ENCODE assay signal across 8 mouse cellular contexts in the genomic region with DNA sequence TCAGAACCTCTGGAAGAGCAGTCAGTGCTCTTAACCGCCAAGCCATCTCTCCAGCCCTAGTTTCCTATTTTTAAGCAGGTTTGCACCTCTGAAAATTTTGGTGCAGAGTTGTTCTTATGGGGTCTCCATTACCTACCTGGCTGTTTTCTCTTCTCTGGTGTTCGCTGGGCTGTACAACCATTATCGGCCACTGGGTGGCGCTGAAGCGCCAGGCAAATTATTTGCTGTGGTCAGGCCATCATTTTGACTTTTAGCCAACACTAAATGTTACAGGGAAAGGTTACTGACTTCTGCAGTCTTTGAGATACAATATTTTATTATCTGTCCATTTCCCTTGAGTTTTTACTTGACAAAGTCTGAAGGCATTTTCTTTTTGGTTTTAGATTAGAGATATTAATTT.
DNase-seq lines count a peak whose midpoint lies in the region; ATAC-seq lines count a peak whose summit lies in the region.

No protein-coding gene starts in this region.

- intact Hi-C loops in left cerebral cortex, postnatal 14 days (cut with DNase I): no loop called here

- peak; percentile 70 for DNase-seq in midbrain, embryonic 10.5 days (ENCODE audit: low spot score)
- DNase-seq in T-cell, adult 2 months (ENCODE audit: low spot score): peak; percentile 32
- peak; percentile 74 to 88 for DNase-seq in cerebellum, postnatal 14 days
- DNase-seq in heart, adult 8-10 months (ENCODE audit: low spot score): peak; percentile 13
- peak; percentile 26 to 57 for DNase-seq in left cerebral cortex, postnatal 14 days (ENCODE audit: low spot score in 2 of 2)
- DNase-seq in retina, embryonic 14.5 days (ENCODE audit: low spot score): peak; percentile 76
- peak; percentile 43 to 80 for DNase-seq in urinary bladder, postnatal 4 days (ENCODE audit: low spot score in 2 of 2)

- H3K4me2 ChIP-seq in midbrain, embryonic 16.5 days (ENCODE audit: low read length): no peak overlapping the region

- no peaks in the 10 kb centered on the region for H3K36me3 ChIP-seq in midbrain, embryonic 10.5 days
- no peaks in the 10 kb centered on the region for H3K36me3 ChIP-seq in midbrain, embryonic 16.5 days (ENCODE audit: control insufficient read depth, insufficient read depth, low read length)

- no peaks in the 10 kb centered on the region for H3K9me3 ChIP-seq in midbrain, embryonic 10.5 days (replicated peaks)
- H3K9me3 ChIP-seq in midbrain, embryonic 16.5 days (replicated peaks; ENCODE audit: control insufficient read depth, low read length, poor library complexity, severe bottlenecking): no peaks in the 10 kb centered on the region

- no peak overlapping the region for H3K27ac ChIP-seq in midbrain, embryonic 10.5 days (replicated peaks)
- H3K27ac ChIP-seq in midbrain, embryonic 16.5 days (ENCODE audit: low read length): no peak overlapping the region

- H3K4me3 ChIP-seq in midbrain, embryonic 10.5 days: no peak overlapping the region
- H3K4me3 ChIP-seq in midbrain, embryonic 16.5 days (ENCODE audit: low read depth, low read length): no peak overlapping the region

- WGBS in midbrain, embryonic 10.5 days: 5% methylated on average over 5 of the region's 5 CpGs
- WGBS in midbrain, embryonic 16.5 days: 6% methylated on average over 5 of the region's 5 CpGs

- H3K27me3 ChIP-seq in midbrain, embryonic 10.5 days (ENCODE audit: low read depth, poor library complexity, severe bottlenecking): no peaks in the 10 kb centered on the region
- H3K27me3 ChIP-seq in midbrain, embryonic 16.5 days (ENCODE audit: control insufficient read depth, insufficient read depth, low read depth, low read length): no peaks in the 10 kb centered on the region

- H3K9ac ChIP-seq in midbrain, embryonic 16.5 days (ENCODE audit: low read depth, low read length): no peak overlapping the region

- no peak for ATAC-seq in midbrain, embryonic 16.5 days

- H3K4me1 ChIP-seq in midbrain, embryonic 10.5 days: no peaks in the 10 kb centered on the region
- no peaks in the 10 kb centered on the region for H3K4me1 ChIP-seq in midbrain, embryonic 16.5 days (ENCODE audit: control insufficient read depth, insufficient read depth, low read length)

Comparison
In these comparisons a context has a peak if more than half of its experiments do, and no peak if none do; other contexts are left out.
1. DNase-seq: peak in every context shown above with its lines; median percentile 81 in cerebellum, postnatal 14 days; 76 in retina, embryonic 14.5 days; 70 in midbrain, embryonic 10.5 days; 62 in urinary bladder, postnatal 4 days; 42 in left cerebral cortex, postnatal 14 days; 32 in T-cell, adult 2 months; 13 in heart, adult 8-10 months.